Mouse (Mus musculus): ENCODE results near the gene Lgr6.

DNA sequence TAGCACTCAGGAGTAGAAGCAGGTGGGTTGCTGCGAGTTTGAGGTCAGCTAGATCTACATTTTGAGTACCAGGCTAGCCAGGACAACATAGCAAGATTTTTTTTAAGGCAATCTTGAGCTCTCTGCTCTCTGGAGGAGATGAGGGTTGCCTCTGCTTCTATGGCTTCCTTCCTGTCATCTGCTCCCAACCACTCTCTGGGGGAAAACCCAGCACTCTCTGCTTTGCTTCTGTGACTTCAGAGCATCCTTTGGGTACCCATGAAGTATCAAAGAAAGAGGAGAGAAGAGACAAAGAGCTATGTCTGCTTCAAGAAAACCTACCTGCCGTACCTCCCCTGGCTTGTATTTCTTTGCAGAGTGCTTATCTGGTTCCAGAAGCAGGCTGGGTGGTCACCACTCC is 38.9 kb upstream of the Lgr6 start:
- TF ChIP-seq CTCF (conservative IDR thresholded peaks at IDR 0.05; ENCODE audit: low read length): no peak
- no peak for TF ChIP-seq NANOG (IDR thresholded peaks at IDR 0.05; ENCODE audit: borderline replicate concordance, low read length)

Measured in E14TG2a.4 (cell line).